Mouse (Mus musculus) heart, postnatal 10 days (tissue): ENCODE data around the gene Ccl1. TPM values are rescaled to one million over a fixed set of nuclear protein-coding genes. Genes with fewer than 3 reads are reported as not detected.

Experiments used
- DNase-seq, 2 experiments: peaks; one replicate each; pipeline ENCODE4 v3.0.0; 2021
- intact Hi-C: fragments of 180-260 bp; cut with DNase I; formaldehyde crosslinking; loops from one replicate; pipeline ENCODE4 v1.15.1; 2025
- total RNA-seq, 2 experiments: library from RNA; stranded (reverse); gene quantifications; 2 replicates each; pipeline ENCODE4 v1.2.3; 2021

Gene Ccl1
- total RNA-seq, 2 experiments from 2014 or later, result not detected

- no peak for DNase-seq
- intact Hi-C loops, result no loop called here
These were observed 91.1 kb downstream of the Ccl1 start for GRCm38 (mm10) chr11:82214405-82214804.

DNA sequence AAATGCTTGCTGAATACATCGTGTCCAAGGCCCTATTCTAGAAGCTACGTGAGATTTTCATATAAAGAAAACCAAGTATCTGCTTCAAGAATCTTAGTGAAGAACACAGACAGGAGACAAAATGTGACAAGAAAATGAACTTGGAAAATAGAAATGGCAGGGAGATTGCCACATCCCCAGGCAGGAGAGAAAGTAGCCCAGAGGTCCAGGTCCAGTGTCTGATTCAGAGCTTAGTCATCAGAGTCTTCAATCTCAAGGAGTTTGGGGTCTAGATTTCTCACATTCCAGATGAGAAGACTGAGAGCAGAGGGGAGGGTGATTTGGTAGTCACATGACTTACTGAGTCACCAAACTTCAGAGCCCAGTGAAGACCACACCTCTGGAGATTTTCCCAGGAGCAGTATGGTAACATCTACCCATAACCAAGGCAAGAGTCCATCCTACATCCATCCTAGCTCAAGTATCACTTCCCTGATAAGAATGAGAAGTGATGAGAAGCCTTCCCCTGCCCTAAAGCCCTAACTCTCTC is 98.5 kb downstream of the Ccl1 start:
- DNase-seq, result no peak
- intact Hi-C loops, result no loop called here

DNA sequence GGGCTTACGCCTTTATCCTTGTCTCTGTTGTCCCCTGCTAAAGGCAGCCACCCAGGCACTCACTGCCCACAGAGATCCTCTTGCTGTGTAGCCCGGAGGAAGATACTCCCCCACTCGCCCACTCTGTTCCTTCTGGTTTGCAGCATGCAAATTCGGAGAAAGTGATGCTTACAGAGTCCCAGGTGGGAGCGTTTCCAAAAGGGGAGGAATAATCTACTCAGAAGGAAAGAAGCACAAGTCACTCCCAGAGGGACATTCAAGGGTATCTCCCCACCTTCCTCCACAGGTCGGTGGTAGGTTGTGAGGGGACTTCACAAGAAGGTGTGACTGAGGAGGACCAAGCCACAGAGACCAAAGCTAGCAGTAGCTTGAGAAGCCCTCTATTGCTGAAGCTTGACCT is 100.3 kb downstream of the Ccl1 start:
- intact Hi-C loops, result no loop called here
- DNase-seq, result no peak

DNA sequence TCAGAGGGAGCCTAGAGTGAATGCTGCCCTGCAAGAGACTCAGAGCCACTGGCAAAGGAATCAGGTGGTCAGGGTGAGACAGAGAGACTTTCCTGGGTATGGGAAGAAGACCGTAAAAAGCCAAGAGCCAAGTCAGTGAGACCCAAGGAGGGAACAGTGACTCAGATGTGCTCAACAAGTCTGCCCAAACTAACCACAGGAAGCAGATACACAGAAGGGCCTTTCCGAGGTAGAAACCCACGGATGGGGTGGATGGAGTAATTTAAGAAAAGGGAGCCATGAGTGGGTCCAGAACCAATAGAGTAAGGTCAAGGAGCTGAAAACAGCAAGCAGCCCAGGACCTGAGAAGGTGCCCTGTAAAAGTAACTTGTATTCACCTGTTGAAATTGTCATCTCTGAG is 101.8 kb downstream of the Ccl1 start:
- intact Hi-C loops, result no loop called here
- DNase-seq, result no peak

DNA sequence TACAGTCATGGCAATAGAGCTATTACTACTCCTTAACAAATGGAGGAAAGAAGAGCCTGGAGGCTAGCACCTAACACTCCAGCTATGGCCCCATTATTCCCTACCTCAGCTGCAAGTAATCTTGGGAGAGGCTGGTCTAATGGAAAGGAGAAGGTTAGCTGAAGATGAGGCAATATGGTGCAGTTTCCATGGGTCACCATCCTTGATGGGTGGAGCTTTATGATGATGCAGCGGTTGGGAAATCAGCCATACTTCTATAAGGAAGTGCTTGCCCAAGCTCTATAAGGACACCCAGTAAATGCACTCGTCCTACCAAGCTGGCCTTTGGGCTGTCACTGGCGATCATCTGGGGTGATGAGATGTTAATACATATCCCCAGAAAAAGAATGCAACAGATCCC is 107.7 kb downstream of the Ccl1 start:
- intact Hi-C loops, result no loop called here
- DNase-seq, result no peak

GRCm38 (mm10) chr11:82194980-82195379 is 110.5 kb downstream of the Ccl1 start:
- DNase-seq, result no peak
- intact Hi-C loops, result no loop called here

- no peak for DNase-seq
- intact Hi-C loops, result no loop called here
These were observed 111.7 kb downstream of the Ccl1 start for GRCm38 (mm10) chr11:82193826-82194225.

DNA sequence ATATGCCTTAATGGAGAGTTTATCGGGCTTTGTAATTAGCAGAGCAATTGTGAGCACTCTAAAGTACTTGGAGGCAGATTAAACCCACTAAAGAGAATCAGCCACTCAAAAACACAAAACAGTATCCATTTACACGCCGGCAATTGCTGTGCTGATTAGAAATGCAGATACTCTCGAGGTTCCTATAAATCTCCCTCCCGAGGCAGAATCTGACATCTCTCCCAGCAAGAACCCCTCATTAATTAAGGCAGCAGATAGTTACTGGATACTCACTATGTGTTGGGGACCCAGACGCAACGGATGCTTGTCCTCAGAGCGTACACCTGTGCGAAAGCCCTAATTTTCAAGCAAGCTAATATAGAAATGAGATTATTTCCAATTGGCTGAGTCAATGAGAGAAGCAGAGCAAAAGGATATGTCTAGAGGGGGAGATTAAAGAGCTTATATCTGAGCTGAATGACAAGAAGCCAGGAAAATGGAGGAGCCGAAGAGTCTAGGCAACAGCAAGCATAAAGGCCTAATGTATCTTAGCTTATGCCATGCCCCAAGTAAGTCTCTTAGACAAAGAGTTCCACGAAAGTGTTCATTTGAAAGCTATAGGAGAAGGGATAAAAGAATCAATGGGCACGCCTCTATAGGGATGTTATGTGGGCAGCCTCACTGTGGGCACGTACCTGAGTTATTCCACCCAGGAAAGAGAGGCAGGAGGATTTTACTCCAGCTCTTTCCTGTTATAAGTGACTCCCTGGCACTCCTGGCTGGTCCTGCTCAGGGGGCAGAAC is 115.5 kb downstream of the Ccl1 start:
- intact Hi-C loops, result no loop called here
- DNase-seq, result no peak

GRCm38 (mm10) chr11:82185684-82186083 is 119.8 kb downstream of the Ccl1 start:
- no peak for DNase-seq

GRCm38 (mm10) chr11:82183281-82183935 is 122.1 kb downstream of the Ccl1 start:
- no peak for DNase-seq
- intact Hi-C loops, result no loop called here

More at GRCm38 (mm10) chr11:82185684-82186083, 119.8 kb downstream of the Ccl1 start:
- intact Hi-C loops, result no loop called here

DNA sequence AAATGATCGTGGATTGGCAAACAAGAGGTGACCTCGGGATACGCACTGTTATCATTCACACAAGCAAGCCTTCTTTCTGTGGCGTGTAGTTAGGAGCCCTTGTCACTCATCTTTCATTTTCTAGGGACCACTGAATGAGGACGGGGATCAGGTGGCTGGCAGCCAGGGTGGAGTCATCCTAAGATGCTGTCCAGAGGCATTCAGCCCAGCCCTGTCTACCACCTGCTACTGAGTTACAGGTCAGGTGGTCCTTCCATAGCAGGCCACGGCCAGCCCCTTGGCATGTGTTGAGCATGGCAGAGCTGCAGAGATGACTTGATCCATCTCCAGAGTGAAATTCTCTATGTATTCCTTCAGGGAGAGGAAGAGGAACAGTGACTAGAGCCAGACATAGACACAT is 123.1 kb downstream of the Ccl1 start:
- no peak for DNase-seq
- intact Hi-C loops, result no loop called here

DNA sequence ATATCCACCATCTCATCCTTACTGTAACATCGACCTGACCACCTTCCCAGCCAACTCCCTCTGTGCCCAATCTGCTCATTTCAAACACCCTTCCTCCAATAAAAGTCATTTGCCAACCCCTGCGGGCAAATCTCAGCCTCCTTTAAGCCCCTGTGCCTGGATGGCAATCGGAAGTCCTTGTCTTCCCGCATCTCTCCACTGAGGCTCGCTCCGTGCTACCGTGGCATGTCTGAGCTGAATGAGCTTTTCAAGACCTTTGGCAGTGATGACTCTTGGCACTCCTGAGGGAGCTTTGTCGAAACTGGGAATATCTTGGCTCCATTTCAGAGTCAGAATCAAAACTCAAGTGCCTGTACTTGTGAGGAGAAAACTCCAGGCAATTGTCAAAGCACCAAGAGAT is 124.2 kb downstream of the Ccl1 start:
- DNase-seq, result peak in 1 of 2 experiments; percentile 15
- intact Hi-C loops, result no loop called here

DNA sequence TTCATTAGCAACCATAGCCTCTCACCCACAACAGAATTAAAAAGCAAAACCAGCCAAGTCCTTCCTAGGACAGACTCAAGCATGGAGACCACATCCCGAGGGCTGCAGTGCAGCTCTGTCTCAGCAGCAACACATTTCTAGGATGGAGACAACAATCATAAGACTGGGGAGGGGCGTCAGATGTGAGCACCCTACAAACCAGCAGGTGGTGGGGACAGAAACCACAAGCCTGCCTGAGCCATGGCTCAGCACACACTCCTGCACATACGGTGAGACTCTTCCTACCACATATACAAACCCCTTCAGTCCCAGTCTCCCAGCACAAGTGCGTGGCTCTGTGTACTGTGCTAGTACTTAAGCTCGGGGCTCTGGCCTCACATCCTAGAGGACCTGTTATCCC is 127.3 kb downstream of the Ccl1 start:
- intact Hi-C loops, result loop anchor here (5.0 kb wide), 1 partner anchor 541 kb away; no protein-coding TSS in a partner anchor
- no peak for DNase-seq

- DNase-seq, result peak; percentile 57 to 81
- intact Hi-C loops, result loop anchor here (1.0 to 5.0 kb wide), 3 partner anchors 129 to 540 kb away; no protein-coding TSS in a partner anchor
These were observed 127.8 kb downstream of the Ccl1 start for GRCm38 (mm10) chr11:82177711-82178110.

GRCm38 (mm10) chr11:82174794-82175193 is 130.7 kb downstream of the Ccl1 start:
- intact Hi-C loops, result loop anchor here (5.0 kb wide), 1 partner anchor 537 kb away; no protein-coding TSS in a partner anchor
- peak; percentile 81 to 84 for DNase-seq

DNA sequence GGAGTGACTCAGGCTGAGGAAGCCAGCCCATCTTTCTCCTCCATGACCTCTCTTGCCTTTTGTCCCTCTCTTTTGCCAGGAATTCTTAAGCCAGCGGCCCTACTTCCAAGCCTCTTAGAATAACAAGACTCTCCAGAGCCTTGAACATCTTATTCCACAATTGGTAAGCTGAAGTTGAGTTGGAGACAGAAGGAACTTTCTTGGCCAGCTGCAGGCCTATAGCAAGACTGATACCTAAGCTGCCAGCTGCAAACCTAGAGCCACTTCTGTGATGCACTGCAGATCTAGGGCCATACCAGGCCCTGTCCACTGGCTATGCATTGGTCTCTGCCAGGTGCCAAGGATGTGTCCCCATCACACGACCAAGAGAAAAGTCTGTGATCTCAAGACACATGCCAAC is 132.0 kb downstream of the Ccl1 start:
- DNase-seq, result no peak
- intact Hi-C loops, result no loop called here

- intact Hi-C loops, result no loop called here
- peak; percentile 52 to 55 for DNase-seq
These were observed 134.0 kb downstream of the Ccl1 start for GRCm38 (mm10) chr11:82171316-82172071.

DNA sequence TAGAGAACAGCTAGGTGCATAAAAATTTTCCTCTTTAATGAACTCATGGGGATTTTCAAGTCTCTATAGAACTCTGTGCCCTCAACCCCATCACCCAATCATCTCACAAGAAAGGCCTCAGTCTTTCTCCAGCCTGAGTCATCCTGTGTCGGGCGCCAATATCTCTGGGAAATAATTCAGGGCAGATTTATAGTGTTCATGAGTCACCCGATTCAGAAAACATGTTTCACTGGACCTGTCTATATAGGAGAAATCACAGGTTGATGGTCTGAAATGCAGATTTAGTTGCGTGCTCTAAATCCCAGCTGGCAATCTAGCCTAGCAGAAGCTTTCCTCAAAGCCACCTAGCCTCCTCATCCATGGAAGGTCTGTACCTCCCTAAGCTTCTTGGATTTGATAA is 136.0 kb downstream of the Ccl1 start:
- intact Hi-C loops, result no loop called here
- no peak for DNase-seq

GRCm38 (mm10) chr11:82168308-82168707 is 137.2 kb downstream of the Ccl1 start:
- intact Hi-C loops, result no loop called here

DNA sequence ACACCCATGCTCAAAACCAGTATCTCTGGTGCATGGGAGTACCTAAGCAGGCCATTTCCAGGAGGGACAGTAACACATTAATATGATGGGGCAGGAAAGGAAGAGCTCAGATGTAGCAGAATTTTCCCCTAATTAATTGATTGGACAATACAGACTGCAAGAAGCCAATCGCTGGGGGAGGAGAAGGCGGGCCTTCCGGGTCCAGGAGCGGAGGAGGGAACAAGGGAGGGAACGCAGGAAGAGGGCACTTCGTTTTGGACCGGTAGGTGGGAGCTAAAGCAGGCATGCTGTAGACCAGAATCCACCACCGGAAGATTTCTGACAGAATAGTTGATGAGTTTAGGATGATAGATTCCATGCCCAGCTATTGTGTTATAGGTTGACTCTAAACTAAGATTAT is 142.2 kb downstream of the Ccl1 start:
- intact Hi-C loops, result no loop called here
- no peak for DNase-seq

More at GRCm38 (mm10) chr11:82168308-82168707, 137.2 kb downstream of the Ccl1 start:
- no peak for DNase-seq

GRCm38 (mm10) chr11:82159126-82159525 is 146.4 kb downstream of the Ccl1 start:
- intact Hi-C loops, result no loop called here
- no peak for DNase-seq
